Mouse (Mus musculus) heart, adult 2 months (tissue): Measurements from ENCODE around the gene Get4. TPM values are rescaled to one million over a fixed set of nuclear protein-coding genes. Genes with fewer than 3 reads are reported as not detected.

Experiments
- DNase-seq, 2 experiments: peaks; one replicate each; pipeline ENCODE4 v3.0.0; 2021
- H3K27ac ChIP-seq: fragments of 200-600 bp; 2 replicates; pipeline ENCODE4 v1.8.1; 2022
- H3K27me3 ChIP-seq: fragments of 200-500 bp; 2 replicates; pipeline ENCODE4 v1.6.1; 2012; ENCODE audit warnings: mild to moderate bottlenecking, low read length, inconsistent platforms, mixed read lengths; ENCODE audit not compliant: control insufficient read depth, insufficient read depth
- H3K36me3 ChIP-seq: fragments of 200-500 bp; 2 replicates; pipeline ENCODE4 v1.6.1; 2012; ENCODE audit warnings: low read length, inconsistent platforms; ENCODE audit not compliant: control insufficient read depth, insufficient read depth
- H3K4me1 ChIP-seq: fragments of 200-500 bp; 2 replicates; pipeline ENCODE4 v1.6.1; 2011; ENCODE audit warnings: low read length; ENCODE audit not compliant: control insufficient read depth, insufficient read depth
- H3K4me3 ChIP-seq: fragments of 200-600 bp; 2 replicates; pipeline ENCODE4 v1.8.1; 2022
- H3K79me2 ChIP-seq: fragments of 200-500 bp; replicated peaks from 2 replicates; pipeline ENCODE4 v1.6.1; 2012; ENCODE audit warnings: mild to moderate bottlenecking, inconsistent platforms, low read length, moderate library complexity, mixed read lengths; ENCODE audit not compliant: control insufficient read depth, insufficient read depth
- H3K9ac ChIP-seq: fragments of 200-500 bp; 2 replicates; pipeline ENCODE4 v1.6.1; 2012; ENCODE audit warnings: low read depth, mild to moderate bottlenecking, control low read depth, inconsistent platforms, low read length, mixed read lengths
- CTCF ChIP-seq: fragments of 200-600 bp; IDR thresholded peaks from 2 replicates; pipeline ENCODE4 v1.8.1; 2022; ENCODE audit warnings: antibody characterized with exemption, mild to moderate bottlenecking, moderate library complexity
- EP300 ChIP-seq: fragments of 200-500 bp; IDR thresholded peaks from 2 replicates; pipeline ENCODE4 v1.6.1; 2011; ENCODE audit warnings: low read depth, low read length, control low read depth; ENCODE audit not compliant: insufficient read depth
- POLR2A ChIP-seq: fragments of 200-500 bp; IDR thresholded peaks from 2 replicates; pipeline ENCODE4 v1.6.1; 2011; ENCODE audit warnings: mild to moderate bottlenecking, low read depth, low read length, control low read depth; ENCODE audit not compliant: insufficient read depth
- WGBS: fragments of 180-500 bp; shearing (Covaris S2); methylation state at CpG from one replicate; pipeline ENCODE4 v1.1.7; 2018; 5-methylcytosine and 5-hydroxymethylcytosine counted together
- intact Hi-C: fragments of 180-260 bp; cut with DNase I; formaldehyde crosslinking; loops from one replicate; pipeline ENCODE4 v1.15.1; 2025
- long read RNA-seq: library from polyadenylated mRNA; stranded (forward); transcript quantifications from one replicate; pipeline ENCODE4 v2.0.0, GENCODE M21; 2021
- polyA plus RNA-seq: library from polyadenylated mRNA; depleted of rRNA; stranded (reverse); fragments of >200 nt; gene quantifications from 2 replicates; pipeline ENCODE4 v1.2.3, GENCODE M21; 2012; rRNA removed
- total RNA-seq, 2 experiments: library from RNA; stranded (reverse); gene quantifications; 2 replicates each; pipeline ENCODE4 v1.2.3; 2021

Get4 gene
- total RNA-seq (10 to 100 TPM; 38.2 to 45.4 TPM), polyA plus RNA-seq (57.3 and 59.6 TPM in 2 replicates)
- long read RNA-seq, transcript Get4-201 (9 exons, 2,107 nt) = major isoform, 65 of 80 reads
- long read RNA-seq, partial matches to known transcripts = 9 of 80 reads
- long read RNA-seq, other reads (novel, unspliced or antisense) = 5 of 80 reads

- WGBS = under 1% methylated on average over 90 of the region's 90 CpGs
- no peaks in the 10 kb centered on the region; the same call in 1 of the 2 replicates for H3K79me2 ChIP-seq
- no peaks in the 10 kb centered on the region for H3K36me3 ChIP-seq
- intact Hi-C loops = loop anchor here (5.0 kb wide), 2 partner anchors 105 to 630 kb away; partner anchors contain the start of gene A430033K04Rik
- peak within 1 kb of the TSS; percentile 92 for H3K9ac ChIP-seq
- H3K27ac ChIP-seq = peak within 1 kb of the TSS; percentile 97
- H3K27me3 ChIP-seq = no peaks in the 10 kb centered on the region
- TF ChIP-seq POLR2A (peak; percentile 96; the same call in 1 of the 2 replicates), EP300 (0 out of 2 replicates have a peak, but pooled peaks have one; percentile 37), CTCF (no peak)
- H3K4me1 ChIP-seq = peaks cover 15% of the 10 kb centered on the region
- DNase-seq = peak; percentile 99
- peak within 1 kb of the TSS; percentile 99 for H3K4me3 ChIP-seq
Observed at GRCm38 (mm10) chr5:139252081-139252909, at the start of gene Get4. TSS of gene Get4 (plus strand) at chr5:139252324.

- intact Hi-C loops = no loop called here
- Histone ChIP-seq H3K9ac (no peak overlapping the region), H3K27ac (no peak overlapping the region), H3K36me3 (no peaks in the 10 kb centered on the region), H3K79me2 (peaks cover 12% of the 10 kb centered on the region), H3K4me1 (peaks cover 8% of the 10 kb centered on the region), H3K27me3 (no peaks in the 10 kb centered on the region), H3K4me3 (no peak overlapping the region)
- 59% methylated on average over 5 of the region's 5 CpGs for WGBS
- no peak for TF ChIP-seq EP300
- TF ChIP-seq CTCF = no peak
- TF ChIP-seq POLR2A = no peak
- no peak for DNase-seq
Observed at GRCm38 (mm10) chr5:139203312-139203711, 48.8 kb upstream of the Get4 start.

GRCm38 (mm10) chr5:139206081-139206480 lies 46.0 kb upstream of the Get4 start:
- Histone ChIP-seq H3K27me3 (no peaks in the 10 kb centered on the region), H3K79me2 (peaks cover 12% of the 10 kb centered on the region), H3K36me3 (0 out of 2 replicates have a peak, but pooled peaks cover 4% of the 10 kb centered on the region), H3K4me1 (peaks cover 4% of the 10 kb centered on the region), H3K27ac (no peak overlapping the region), H3K4me3 (no peak overlapping the region), H3K9ac (no peak overlapping the region)
- no peak for DNase-seq
- intact Hi-C loops = no loop called here
- WGBS = 53% methylated on average over 4 of the region's 4 CpGs
- no peak for TF ChIP-seq CTCF
- TF ChIP-seq POLR2A = no peak
- TF ChIP-seq EP300 = no peak

- Histone ChIP-seq H3K79me2 (peaks cover 12% of the 10 kb centered on the region), H3K4me1 (peaks cover under 1% of the 10 kb centered on the region), H3K36me3 (0 out of 2 replicates have a peak, but pooled peaks cover 4% of the 10 kb centered on the region), H3K9ac (no peak overlapping the region), H3K4me3 (no peak overlapping the region), H3K27me3 (no peaks in the 10 kb centered on the region), H3K27ac (no peak overlapping the region)
- no peak for DNase-seq
- no peak for TF ChIP-seq CTCF
- no peak for TF ChIP-seq POLR2A
- TF ChIP-seq EP300 = no peak
- intact Hi-C loops = no loop called here
- WGBS = 70% methylated on average over 7 of the region's 7 CpGs
Observed at GRCm38 (mm10) chr5:139206525-139206924, 45.6 kb upstream of the Get4 start.

GRCm38 (mm10) chr5:139208183-139208582 lies 43.9 kb upstream of the Get4 start:
- H3K4me1 ChIP-seq = peaks cover 1% of the 10 kb centered on the region
- H3K27me3 ChIP-seq = no peaks in the 10 kb centered on the region
- no peak for TF ChIP-seq POLR2A
- no peak for TF ChIP-seq CTCF
- TF ChIP-seq EP300 = no peak
- no peak overlapping the region for H3K27ac ChIP-seq
- H3K79me2 ChIP-seq = peaks cover 14% of the 10 kb centered on the region
- intact Hi-C loops = no loop called here
- DNase-seq = no peak
- no peak overlapping the region for H3K4me3 ChIP-seq
- H3K36me3 ChIP-seq = 0 out of 2 replicates have a peak, but pooled peaks cover 4% of the 10 kb centered on the region
- no peak overlapping the region for H3K9ac ChIP-seq
